Mouse (Mus musculus) liver (tissue): Measurements from ENCODE around the gene Ndufb10.

Experiments used
- DNase-seq: peaks from one replicate; pipeline ENCODE4 v3.0.0-alpha.2; 2020; ENCODE audit warnings: mixed read lengths

The Ndufb10 gene

GRCm38 (mm10) chr17:24706982-24707800 lies 17.1 kb downstream of the Ndufb10 start, which contains the start of gene Tbl3:
Tbl3 (minus strand) TSS chr17:24707660.
- peak; percentile 90 for DNase-seq

- DNase-seq: no peak
Measured at GRCm38 (mm10) chr17:24705821-24706220, 18.5 kb downstream of the Ndufb10 start.

- no peak for DNase-seq
Measured at GRCm38 (mm10) chr17:24701251-24701650, 23.0 kb downstream of the Ndufb10 start.

GRCm38 (mm10) chr17:24699473-24699872 lies 24.8 kb downstream of the Ndufb10 start:
- no peak for DNase-seq

- no peak for DNase-seq
Measured at GRCm38 (mm10) chr17:24698715-24699114, 25.6 kb downstream of the Ndufb10 start.

GRCm38 (mm10) chr17:24697985-24698384 lies 26.3 kb downstream of the Ndufb10 start:
- no peak for DNase-seq

GRCm38 (mm10) chr17:24696011-24696697 lies 28.1 kb downstream of the Ndufb10 start, which contains the start of the genes Gfer and Noxo1:
Gfer (minus strand) TSS chr17:24696156.
Noxo1 (plus strand) TSS chr17:24696234.
- peak; percentile 96 for DNase-seq

GRCm38 (mm10) chr17:24695326-24696010 lies 28.8 kb downstream of the Ndufb10 start:
- DNase-seq: no peak

- DNase-seq: no peak
Measured at GRCm38 (mm10) chr17:24692385-24692784, 31.9 kb downstream of the Ndufb10 start.

- DNase-seq: no peak
Measured at GRCm38 (mm10) chr17:24689251-24690081, 34.8 kb downstream of the Ndufb10 start, which contains the start of gene Syngr3. Syngr3 (minus strand) TSS chr17:24689955.

GRCm38 (mm10) chr17:24687599-24687998 lies 36.7 kb downstream of the Ndufb10 start:
- DNase-seq: no peak

- DNase-seq: peak; percentile 80
Measured at GRCm38 (mm10) chr17:24687146-24687595, 37.1 kb downstream of the Ndufb10 start.

- peak; percentile 78 for DNase-seq
Measured at GRCm38 (mm10) chr17:24686514-24686913, 37.8 kb downstream of the Ndufb10 start.

GRCm38 (mm10) chr17:24677500-24678080 lies 46.7 kb downstream of the Ndufb10 start:
- no peak for DNase-seq

- DNase-seq: no peak
Measured at GRCm38 (mm10) chr17:24676877-24677276, 47.4 kb downstream of the Ndufb10 start.

- DNase-seq: peak; percentile 71
Measured at GRCm38 (mm10) chr17:24676187-24676586, 48.1 kb downstream of the Ndufb10 start.

- no peak for DNase-seq
Measured at GRCm38 (mm10) chr17:24674277-24674676, 50.0 kb downstream of the Ndufb10 start.

- DNase-seq: peak; percentile 66
Measured at GRCm38 (mm10) chr17:24672141-24672540, 52.1 kb downstream of the Ndufb10 start.
